Mouse (Mus musculus) hindbrain, embryonic 16.5 days (tissue): Measurements from ENCODE around the gene Fbxo24. TPM values are rescaled to one million over a fixed set of nuclear protein-coding genes. Genes with fewer than 3 reads are reported as not detected.
"Not testable (repeated sequence)": the region's sequence is repeated elsewhere in the genome, so short reads cannot be mapped to it uniquely, and the experiment has no call there.

Experiments
- ATAC-seq: fragments of 200-750 bp; cut with Nextera tagmentation; 2 replicates; pipeline ENCODE4 v1.8.0; 2017; ENCODE audit warnings: moderate TSS enrichment, moderate library complexity
- H3K27ac ChIP-seq: fragments of 300-500 bp; sonication (generic); 2 replicates; pipeline ENCODE4 v1.5.1; 2014; ENCODE audit warnings: low read depth, mild to moderate bottlenecking, control low read depth, low read length, moderate library complexity
- H3K27me3 ChIP-seq: fragments of 300-500 bp; sonication (generic); replicated peaks from 2 replicates; pipeline ENCODE4 v1.6.1; 2014; ENCODE audit warnings: low read length; ENCODE audit not compliant: control insufficient read depth, insufficient read depth
- H3K36me3 ChIP-seq: fragments of 300-500 bp; sonication (generic); 2 replicates; pipeline ENCODE4 v1.6.1; 2014; ENCODE audit warnings: mild to moderate bottlenecking, low read length, moderate library complexity, mixed read lengths; ENCODE audit not compliant: control insufficient read depth, insufficient read depth
- H3K4me1 ChIP-seq: fragments of 300-500 bp; sonication (generic); 2 replicates; pipeline ENCODE4 v1.6.1; 2014; ENCODE audit warnings: low read depth, low read length; ENCODE audit not compliant: control insufficient read depth, insufficient read depth
- H3K4me2 ChIP-seq: fragments of 300-500 bp; sonication (generic); 2 replicates; pipeline ENCODE4 v1.6.1; 2014; ENCODE audit warnings: mild to moderate bottlenecking, low read length, control low read depth, moderate library complexity
- H3K4me3 ChIP-seq: fragments of 300-500 bp; sonication (generic); 2 replicates; pipeline ENCODE4 v1.5.1; 2014; ENCODE audit warnings: mild to moderate bottlenecking, low read length, control low read depth, moderate library complexity
- H3K9ac ChIP-seq: fragments of 300-500 bp; sonication (generic); 2 replicates; pipeline ENCODE4 v1.6.1; 2014; ENCODE audit warnings: low read depth, mild to moderate bottlenecking, control low read depth, low read length, moderate library complexity
- H3K9me3 ChIP-seq: fragments of 300-500 bp; sonication (generic); 2 replicates; pipeline ENCODE4 v1.6.1; 2014; ENCODE audit warnings: mild to moderate bottlenecking, low read length, moderate library complexity; ENCODE audit not compliant: control insufficient read depth
- WGBS: fragments of 180-500 bp; shearing (Covaris S2); extraction: QIAGEN DNeasy Blood & Tissue Kit; methylation state at CpG from one replicate; pipeline ENCODE4 v1.1.7; 2014; 5-methylcytosine and 5-hydroxymethylcytosine counted together
- polyA plus RNA-seq: library from polyadenylated mRNA; unstranded; fragments of >200 nt; fragmentation: Nextera tagmentation; extraction: Ambion mirVana; gene quantifications from 2 replicates; pipeline ENCODE4 v1.2.1, GENCODE M21; 2015

Fbxo24 gene
- polyA plus RNA-seq, 1 experiment from 2014 or later = not detected

- Histone ChIP-seq H3K9me3 (no peaks in the 10 kb centered on the region), H3K27me3 (no peaks in the 10 kb centered on the region), H3K4me1 (peaks cover 29% of the 10 kb centered on the region), H3K4me2 (peak overlapping the region; percentile 97), H3K36me3 (peaks cover 8% of the 10 kb centered on the region), H3K27ac (peak overlapping the region; percentile 64; the same call in 1 of the 2 replicates), H3K4me3 (peak overlapping the region; percentile 99; the same call in 1 of the 2 replicates), H3K9ac (peak overlapping the region; percentile 47)
- 30% methylated on average over 3 of the region's 3 CpGs for WGBS
- ATAC-seq = no peak
Measured at GRCm38 (mm10) chr5:137630602-137631001, 1.8 kb upstream of the Fbxo24 start.

GRCm38 (mm10) chr5:137629906-137630545 is 1.2 kb upstream of the Fbxo24 start:
- Histone ChIP-seq H3K4me1 (peaks cover 29% of the 10 kb centered on the region), H3K4me3 (peak overlapping the region; percentile 99), H3K36me3 (peaks cover 5% of the 10 kb centered on the region; the same call in 1 of the 2 replicates), H3K9ac (peak overlapping the region; percentile 92), H3K27me3 (no peaks in the 10 kb centered on the region), H3K9me3 (no peaks in the 10 kb centered on the region), H3K4me2 (peak overlapping the region; percentile 97), H3K27ac (peak overlapping the region; percentile 37; the same call in 1 of the 2 replicates)
- no peak for ATAC-seq
- WGBS = 25% methylated on average over 6 of the region's 6 CpGs

GRCm38 (mm10) chr5:137629306-137629721 is 512 bp upstream of the Fbxo24 start:
- H3K36me3 ChIP-seq = peaks cover 5% of the 10 kb centered on the region; the same call in 1 of the 2 replicates
- peak; percentile 19; the same call in 1 of the 2 replicates for ATAC-seq
- under 1% methylated on average over 23 of the region's 23 CpGs for WGBS
- peaks cover 29% of the 10 kb centered on the region for H3K4me1 ChIP-seq
- peak overlapping the region; percentile 92 for H3K9ac ChIP-seq
- no peaks in the 10 kb centered on the region for H3K9me3 ChIP-seq
- H3K4me2 ChIP-seq = peak overlapping the region; percentile 97
- H3K27ac ChIP-seq = peak overlapping the region; percentile 92
- H3K27me3 ChIP-seq = no peaks in the 10 kb centered on the region
- peak overlapping the region; percentile 99 for H3K4me3 ChIP-seq

- WGBS = 6% methylated on average over 9 of the region's 9 CpGs
Measured at GRCm38 (mm10) chr5:137627991-137628390, 811 bp downstream of the Fbxo24 start.

GRCm38 (mm10) chr5:137623937-137624530 is 4.8 kb downstream of the Fbxo24 start:
- Histone ChIP-seq H3K4me2 (no peak overlapping the region), H3K9me3 (no peaks in the 10 kb centered on the region), H3K36me3 (no peaks in the 10 kb centered on the region), H3K27me3 (no peaks in the 10 kb centered on the region), H3K9ac (no peak overlapping the region), H3K4me1 (peaks cover 4% of the 10 kb centered on the region; the same call in 1 of the 2 replicates), H3K27ac (no peak overlapping the region), H3K4me3 (no peak overlapping the region)
- no peak for ATAC-seq
- 83% methylated on average over 11 of the region's 11 CpGs for WGBS

More at GRCm38 (mm10) chr5:137627991-137628390, 811 bp downstream of the Fbxo24 start:
- H3K9me3 ChIP-seq = no peaks in the 10 kb centered on the region
- peak overlapping the region; percentile 99 for H3K4me3 ChIP-seq
- peak overlapping the region; percentile 91 for H3K27ac ChIP-seq
- H3K4me1 ChIP-seq = peaks cover 29% of the 10 kb centered on the region
- H3K4me2 ChIP-seq = peak overlapping the region; percentile 80
- no peaks in the 10 kb centered on the region for H3K27me3 ChIP-seq
- H3K36me3 ChIP-seq = no peaks in the 10 kb centered on the region
- no peak for ATAC-seq
- peak overlapping the region; percentile 81 for H3K9ac ChIP-seq

GRCm38 (mm10) chr5:137615347-137615746 is 13.5 kb downstream of the Fbxo24 start:
- Histone ChIP-seq H3K27me3 (no peaks in the 10 kb centered on the region), H3K4me3 (no peak overlapping the region), H3K36me3 (no peaks in the 10 kb centered on the region), H3K9me3 (no peaks in the 10 kb centered on the region), H3K9ac (no peak overlapping the region), H3K4me1 (no peaks in the 10 kb centered on the region), H3K27ac (no peak overlapping the region), H3K4me2 (no peak overlapping the region)
- no peak for ATAC-seq
- 89% methylated on average over 7 of the region's 7 CpGs for WGBS

GRCm38 (mm10) chr5:137614921-137615320 is 13.9 kb downstream of the Fbxo24 start:
- H3K36me3 ChIP-seq, H3K9me3 ChIP-seq, H3K9ac ChIP-seq, H3K4me2 ChIP-seq, H3K4me1 ChIP-seq, H3K27me3 ChIP-seq, ATAC-seq, H3K27ac ChIP-seq, H3K4me3 ChIP-seq: not testable (repeated sequence)
- WGBS = 90% methylated on average over 2 of the region's 2 CpGs

- Histone ChIP-seq H3K36me3 (no peaks in the 10 kb centered on the region), H3K27me3 (no peaks in the 10 kb centered on the region), H3K4me1 (peaks cover under 1% of the 10 kb centered on the region; the same call in 1 of the 2 replicates), H3K9ac (no peak within 1 kb of the TSS), H3K4me3 (no peak within 1 kb of the TSS), H3K4me2 (no peak within 1 kb of the TSS), H3K27ac (no peak within 1 kb of the TSS), H3K9me3 (no peaks in the 10 kb centered on the region)
- WGBS = 59% methylated on average over 11 of the region's 11 CpGs
- no peak for ATAC-seq
Measured at GRCm38 (mm10) chr5:137613550-137613949, 15.3 kb downstream of the Fbxo24 start, which contains the start of gene Pcolce. Gene Pcolce, minus strand, starts transcription at chr5:137613784.

- H3K4me3 ChIP-seq = no peak overlapping the region
- WGBS = 82% methylated on average over 5 of the region's 5 CpGs
- H3K9ac ChIP-seq = no peak overlapping the region
- ATAC-seq = no peak
- no peak overlapping the region for H3K27ac ChIP-seq
- no peaks in the 10 kb centered on the region for H3K9me3 ChIP-seq
- peaks cover 6% of the 10 kb centered on the region for H3K4me1 ChIP-seq
- no peaks in the 10 kb centered on the region for H3K27me3 ChIP-seq
- no peak overlapping the region for H3K4me2 ChIP-seq
- H3K36me3 ChIP-seq = no peaks in the 10 kb centered on the region
Measured at GRCm38 (mm10) chr5:137613076-137613475, 15.7 kb downstream of the Fbxo24 start.
